Mouse (Mus musculus) cerebellum, adult 2 months (tissue): ENCODE data around the gene Timm10. TPM values are rescaled to one million over a fixed set of nuclear protein-coding genes. Genes with fewer than 3 reads are reported as not detected.
"Not testable (repeated sequence)": the region's sequence is repeated elsewhere in the genome, so short reads cannot be mapped to it uniquely, and the experiment has no call there.

Source experiments
- DNase-seq, 2 experiments: peaks; one replicate each; pipeline ENCODE4 v3.0.0; 2021
- H3K27ac ChIP-seq: fragments of 200-500 bp; 2 replicates; pipeline ENCODE4 v1.5.1; 2012; ENCODE audit warnings: low read length, control low read depth, inconsistent platforms; ENCODE audit not compliant: insufficient read depth
- H3K27me3 ChIP-seq: fragments of 200-500 bp; 2 replicates; pipeline ENCODE4 v1.6.1; 2012; ENCODE audit warnings: inconsistent platforms, mild to moderate bottlenecking, low read length, moderate library complexity; ENCODE audit not compliant: control insufficient read depth, insufficient read depth
- H3K4me1 ChIP-seq: fragments of 200-500 bp; 2 replicates; pipeline ENCODE4 v1.6.1; 2011; ENCODE audit warnings: low read length; ENCODE audit not compliant: control insufficient read depth, insufficient read depth
- H3K4me3 ChIP-seq: fragments of 200-500 bp; replicated peaks from 2 replicates; pipeline ENCODE3; 2011; ENCODE audit warnings: mild to moderate bottlenecking, low read depth, low read length, control low read depth; ENCODE audit not compliant: insufficient read depth
- CTCF ChIP-seq: fragments of 200-500 bp; IDR thresholded peaks from 2 replicates; pipeline ENCODE4 v1.5.1; 2011; ENCODE audit warnings: low read depth, mild to moderate bottlenecking, control low read depth, low read length, moderate library complexity, borderline replicate concordance; ENCODE audit not compliant: insufficient read depth
- POLR2A ChIP-seq: fragments of 200-500 bp; IDR thresholded peaks from 2 replicates; pipeline ENCODE4 v1.6.1; 2011; ENCODE audit warnings: low read length, control low read depth, borderline replicate concordance; ENCODE audit not compliant: insufficient read depth
- whole genome bisulfite sequencing: fragments of 180-500 bp; shearing (Covaris S2); methylation state at CpG from one replicate; pipeline ENCODE4 v1.1.7; 2018; 5-methylcytosine and 5-hydroxymethylcytosine counted together
- polyA plus RNA-seq: library from polyadenylated mRNA; depleted of rRNA; stranded (reverse); fragments of >200 nt; gene quantifications from 2 replicates; pipeline ENCODE4 v1.2.3, GENCODE M21; 2012

Gene Timm10
- polyA plus RNA-seq, 1 experiment, result 88.4 TPM

DNA sequence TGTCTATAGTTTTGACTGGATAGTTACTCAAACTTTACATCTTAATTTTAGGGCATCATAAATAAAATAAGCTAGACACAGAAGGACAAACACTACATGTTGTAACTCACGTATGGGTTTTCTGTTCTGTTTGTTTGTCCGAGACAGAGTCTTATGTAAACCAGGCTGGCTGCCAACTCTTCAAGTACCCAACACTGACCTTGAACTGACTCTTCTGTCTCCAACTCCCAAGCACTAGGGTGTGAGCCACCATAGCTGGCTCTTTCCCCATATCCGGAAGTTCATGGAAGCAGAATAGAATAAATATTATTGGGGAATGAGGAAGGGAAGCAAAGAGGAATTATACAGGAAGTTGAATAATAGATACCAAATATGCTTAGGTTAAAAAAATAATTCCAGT is 34.3 kb upstream of the Timm10 start:
- H3K4me1 ChIP-seq, result no peaks in the 10 kb centered on the region
- DNase-seq, result no peak
- WGBS, result 70% methylated on average over 3 of the region's 3 CpGs
- no peaks in the 10 kb centered on the region for H3K27me3 ChIP-seq
- no peak overlapping the region for H3K27ac ChIP-seq
- no peak for TF ChIP-seq POLR2A
- TF ChIP-seq CTCF, result no peak
- H3K4me3 ChIP-seq, result no peak overlapping the region

DNA sequence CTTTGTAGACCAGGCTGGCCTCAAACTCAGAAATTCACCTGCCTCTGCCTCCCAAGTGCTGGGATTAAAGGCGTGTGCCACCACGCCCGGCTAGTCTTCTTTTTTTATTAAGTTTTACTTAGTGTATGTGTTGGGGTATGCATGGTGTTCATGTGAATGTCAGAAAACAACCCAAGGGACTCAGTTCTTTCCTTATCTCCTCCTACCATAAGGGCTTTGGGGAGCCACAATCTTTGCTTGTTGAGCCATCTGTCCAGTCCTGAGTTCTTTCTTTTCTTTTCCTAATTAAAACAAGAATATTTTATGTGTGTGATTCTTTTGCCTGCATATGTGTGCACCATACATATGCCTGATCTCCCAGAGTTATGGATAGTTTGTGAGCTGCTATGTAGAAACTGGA is 33.6 kb upstream of the Timm10 start:
- Histone ChIP-seq H3K27ac (no peak overlapping the region), H3K4me1 (no peaks in the 10 kb centered on the region), H3K4me3 (no peak overlapping the region), H3K27me3 (no peaks in the 10 kb centered on the region)
- 86% methylated on average over 3 of the region's 3 CpGs for WGBS
- DNase-seq, result no peak
- TF ChIP-seq CTCF (no peak), POLR2A (no peak)

DNA sequence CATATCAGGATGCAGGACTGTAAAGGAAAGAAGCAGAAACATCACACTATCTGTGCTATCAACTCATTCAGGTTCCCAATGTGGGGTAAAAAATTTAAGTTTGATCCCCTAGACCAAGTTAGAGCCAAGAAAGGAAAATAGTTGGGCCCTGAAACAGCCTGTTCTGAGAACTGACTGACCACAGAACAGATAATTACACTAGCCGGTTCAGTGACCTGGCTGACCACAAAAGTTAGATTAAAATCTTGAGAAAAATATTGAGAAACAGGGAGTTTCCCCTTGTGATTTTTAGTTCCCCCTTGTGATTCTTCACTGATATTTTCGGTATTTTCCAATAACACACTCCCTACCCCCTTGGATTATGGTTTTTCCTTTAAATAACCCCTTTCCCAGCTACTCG is 32.9 kb upstream of the Timm10 start:
- 91% methylated on average over 3 of the region's 3 CpGs for WGBS
- no peak overlapping the region for H3K27ac ChIP-seq
- H3K4me1 ChIP-seq, result no peaks in the 10 kb centered on the region
- TF ChIP-seq CTCF (no peak), POLR2A (no peak)
- no peak for DNase-seq
- no peaks in the 10 kb centered on the region for H3K27me3 ChIP-seq
- no peak overlapping the region for H3K4me3 ChIP-seq

DNA sequence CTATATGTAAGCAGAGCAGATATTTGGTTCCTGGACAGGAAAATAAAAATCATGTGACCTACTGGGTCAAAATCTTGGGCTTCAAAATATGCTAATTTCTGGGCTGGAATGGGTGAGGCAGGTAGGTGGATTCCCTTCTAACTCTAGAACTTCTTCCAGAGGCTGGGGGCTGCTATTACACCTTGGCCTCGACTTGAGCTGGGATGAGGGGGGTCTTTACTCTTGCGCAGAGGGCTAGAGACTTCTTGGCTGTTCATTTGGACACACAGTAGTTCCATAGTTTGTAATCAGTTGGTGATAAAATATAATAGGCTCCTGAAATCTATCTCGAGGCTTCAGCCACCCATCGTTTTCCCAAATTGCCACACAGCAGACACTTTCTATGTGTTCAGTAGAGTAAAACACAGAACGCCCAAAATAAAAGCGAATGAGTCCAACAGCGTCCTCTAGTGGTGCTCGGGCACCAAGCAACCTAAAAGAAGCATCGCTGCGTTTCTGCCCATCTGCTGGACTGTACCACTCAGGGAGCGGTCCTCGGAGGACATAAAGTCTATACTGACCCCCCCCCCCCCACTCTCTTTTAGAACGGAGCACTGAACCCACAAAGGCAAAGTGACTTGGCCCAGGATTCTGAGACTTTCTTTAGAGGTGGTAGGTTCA is 28.8 kb upstream of the Timm10 start:
- Histone ChIP-seq H3K27ac (peak overlapping the region; percentile 16; the same call in 1 of the 2 replicates), H3K4me1 (no peaks in the 10 kb centered on the region), H3K27me3 (no peaks in the 10 kb centered on the region), H3K4me3 (peak overlapping the region; percentile 66)
- DNase-seq, result peak; percentile 82 to 86
- 4% methylated on average over 13 of the region's 13 CpGs for WGBS
- TF ChIP-seq POLR2A, result no peak
- peak; percentile 89 for TF ChIP-seq CTCF

DNA sequence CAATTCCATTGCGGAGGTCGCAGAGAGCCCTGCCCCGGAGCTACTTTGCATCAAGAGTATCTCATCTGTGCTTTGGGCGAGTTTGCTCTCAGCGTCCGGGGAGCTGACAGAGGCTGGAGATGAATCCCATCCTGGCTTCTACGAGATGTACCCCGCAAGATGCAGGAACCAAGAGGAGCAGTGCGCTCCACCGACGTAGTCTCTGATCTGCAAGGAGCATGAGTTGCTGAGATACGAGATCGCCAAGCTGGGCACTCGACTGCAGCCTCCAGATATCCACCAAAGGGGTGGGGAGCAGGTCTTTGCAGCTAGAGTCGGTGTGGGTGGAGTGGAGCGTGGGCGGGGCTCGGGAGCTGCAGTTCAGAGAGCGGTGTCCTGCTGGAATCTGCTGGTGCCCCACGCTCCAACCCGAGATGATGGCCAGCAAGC is 28.3 kb upstream of the Timm10 start, which contains the start of gene Ube2l6:
Gene Ube2l6 (plus strand): TSS at position 336 of the 429 bp plus-strand sequence.
- TF ChIP-seq CTCF (no peak), POLR2A (0 out of 2 replicates have a peak, but pooled peaks have one; percentile 22)
- Histone ChIP-seq H3K4me1 (no peaks in the 10 kb centered on the region), H3K27ac (peak within 1 kb of the TSS; percentile 16; the same call in 1 of the 2 replicates), H3K27me3 (no peaks in the 10 kb centered on the region), H3K4me3 (peak within 1 kb of the TSS; percentile 66)
- DNase-seq, result peak; percentile 68 to 71
- WGBS, result 0% methylated on average over 21 of the region's 21 CpGs

DNA sequence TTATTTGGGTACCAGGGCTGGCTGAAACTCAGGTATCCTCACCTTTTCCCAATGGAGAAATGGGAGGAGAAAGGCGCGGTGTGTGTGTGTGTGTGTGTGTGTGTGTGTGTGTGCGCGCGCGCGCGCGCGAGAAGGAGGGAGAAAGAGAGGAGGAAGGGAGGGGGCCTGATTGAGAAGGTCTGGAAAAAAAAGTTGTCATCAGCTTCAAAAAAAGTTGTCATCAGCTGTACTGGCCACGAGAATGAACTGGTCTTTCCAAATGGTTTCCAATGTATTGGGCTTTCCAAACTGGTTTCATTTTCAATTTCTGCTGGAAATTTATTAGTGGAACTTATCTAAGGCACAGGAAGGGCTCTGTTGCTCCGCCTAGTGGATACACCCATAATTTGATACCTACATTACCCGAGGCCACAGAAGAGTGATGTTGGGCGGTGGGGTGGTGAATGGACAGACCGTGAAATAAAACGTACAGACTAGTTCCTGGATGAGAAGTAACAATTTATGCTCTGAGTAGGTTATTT is 27.7 kb upstream of the Timm10 start:
- Histone ChIP-seq H3K27ac (no peak overlapping the region), H3K4me3 (peak overlapping the region; percentile 66), H3K4me1 (no peaks in the 10 kb centered on the region), H3K27me3 (no peaks in the 10 kb centered on the region)
- WGBS, result 0% methylated on average over 16 of the region's 16 CpGs
- TF ChIP-seq POLR2A, result no peak
- peak; percentile 54; the same call in 1 of the 2 replicates for TF ChIP-seq CTCF
- peak; percentile 64 to 72 for DNase-seq

DNA sequence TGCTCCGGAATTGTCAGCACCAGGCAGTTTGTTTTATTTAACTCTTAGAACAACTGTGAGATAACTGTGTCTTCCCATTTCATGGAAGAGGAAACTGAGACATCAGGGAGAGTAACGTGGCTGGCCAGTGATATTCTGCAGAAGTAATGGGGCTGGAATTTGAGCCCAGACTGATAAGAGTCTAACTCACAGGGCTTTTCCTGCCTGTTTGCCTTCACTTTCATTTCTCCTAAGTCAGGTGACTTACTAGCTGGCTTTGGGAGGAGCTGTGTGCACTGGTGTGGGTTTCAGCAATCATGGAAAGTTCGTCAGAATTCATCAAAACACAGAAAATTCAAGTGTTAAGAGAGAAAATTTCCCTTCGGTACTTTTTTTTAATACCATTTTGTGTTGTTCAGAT is 26.5 kb upstream of the Timm10 start:
- no peak for DNase-seq
- no peaks in the 10 kb centered on the region for H3K4me1 ChIP-seq
- no peaks in the 10 kb centered on the region for H3K27me3 ChIP-seq
- WGBS, result 88% methylated on average over 4 of the region's 4 CpGs
- no peak overlapping the region for H3K27ac ChIP-seq
- no peak overlapping the region for H3K4me3 ChIP-seq
- TF ChIP-seq CTCF (no peak), POLR2A (no peak)

DNA sequence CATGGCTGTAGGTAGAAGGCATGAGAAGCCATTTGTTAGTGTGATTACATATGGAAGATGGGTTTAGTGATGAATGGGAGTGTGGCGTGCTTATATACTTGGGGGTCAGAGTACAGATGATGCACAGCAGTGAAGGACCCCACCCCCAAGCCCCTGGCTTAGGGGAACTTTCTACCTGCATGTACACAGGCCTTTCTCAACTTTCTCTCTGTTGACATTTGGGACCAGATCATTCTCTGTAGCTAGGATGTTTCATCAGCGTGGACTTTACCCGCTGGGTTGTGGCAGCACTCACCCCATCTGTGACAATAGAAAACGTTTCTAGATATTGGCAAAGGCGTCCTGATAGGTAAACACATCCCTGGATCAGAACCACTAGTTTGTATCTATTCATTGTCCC is 25.6 kb upstream of the Timm10 start:
- H3K27ac ChIP-seq, H3K4me3 ChIP-seq, H3K27me3 ChIP-seq, DNase-seq, H3K4me1 ChIP-seq: not testable (repeated sequence)
- WGBS, result 84% methylated on average over 5 of the region's 5 CpGs
